Mouse (Mus musculus) spleen, postnatal 36 days (tissue): Measurements from ENCODE around the gene Reep6.
"Not testable (repeated sequence)": the region's sequence is repeated elsewhere in the genome, so short reads cannot be mapped to it uniquely, and the experiment has no call there.

Source experiments
- DNase-seq, 2 experiments: peaks; one replicate each; pipeline ENCODE4 v3.0.0; 2022; ENCODE audit warnings: low spot score in 2 of 2, mixed read lengths in 1 of 2

Gene Reep6

GRCm38 (mm10) chr10:80330084-80330483, 331 bp downstream of the Reep6 start:
- DNase-seq, result no peak

GRCm38 (mm10) chr10:80330888-80331287, 1.1 kb downstream of the Reep6 start:
- DNase-seq, result no peak

- peak; percentile 58 to 68 for DNase-seq
These were observed 2.1 kb downstream of the Reep6 start for GRCm38 (mm10) chr10:80331636-80332524.

- DNase-seq, result no peak
These were observed 2.8 kb downstream of the Reep6 start for GRCm38 (mm10) chr10:80332525-80332989.

- no peak for DNase-seq
These were observed 6.5 kb downstream of the Reep6 start for GRCm38 (mm10) chr10:80336263-80336662.

GRCm38 (mm10) chr10:80339941-80340750, 10.4 kb downstream of the Reep6 start:
- DNase-seq, result peak; percentile 71 to 76

- no peak for DNase-seq
These were observed 11.3 kb downstream of the Reep6 start for GRCm38 (mm10) chr10:80341026-80341425.

- DNase-seq, result no peak
These were observed 11.9 kb downstream of the Reep6 start for GRCm38 (mm10) chr10:80341491-80342304.

- no peak for DNase-seq
These were observed 12.6 kb downstream of the Reep6 start for GRCm38 (mm10) chr10:80342305-80342748.

- DNase-seq, result peak; percentile 52 to 62
These were observed 13.1 kb downstream of the Reep6 start for GRCm38 (mm10) chr10:80342749-80343424.

- DNase-seq, result no peak
These were observed 13.7 kb downstream of the Reep6 start for GRCm38 (mm10) chr10:80343425-80343895.

- DNase-seq, result peak; percentile 38 to 62
These were observed 14.4 kb downstream of the Reep6 start for GRCm38 (mm10) chr10:80344131-80344661.

GRCm38 (mm10) chr10:80345122-80345521, 15.4 kb downstream of the Reep6 start:
- DNase-seq, result peak; percentile 40 to 54

GRCm38 (mm10) chr10:80345929-80346328, 16.2 kb downstream of the Reep6 start:
- DNase-seq, result not testable (repeated sequence)

GRCm38 (mm10) chr10:80347514-80347967, 17.8 kb downstream of the Reep6 start:
- DNase-seq, result no peak

- peak; percentile 57 to 65 for DNase-seq
These were observed 18.6 kb downstream of the Reep6 start, which contains the start of gene Adamtsl5 for GRCm38 (mm10) chr10:80348244-80348781. Gene Adamtsl5 (minus strand): TSS chr10:80348412.

GRCm38 (mm10) chr10:80348981-80349380, 19.2 kb downstream of the Reep6 start:
- DNase-seq, result no peak

- peak; percentile 70 to 73 for DNase-seq
These were observed 20.5 kb downstream of the Reep6 start for GRCm38 (mm10) chr10:80350292-80350691.

GRCm38 (mm10) chr10:80351896-80352295, 22.1 kb downstream of the Reep6 start:
- DNase-seq, result no peak

- DNase-seq, result no peak
These were observed 23.0 kb downstream of the Reep6 start for GRCm38 (mm10) chr10:80352727-80353126.
